Mouse (Mus musculus) layer of hippocampus, adult 8-10 months (tissue): ENCODE results near the gene Mxra7. TPM values are rescaled to one million over a fixed set of nuclear protein-coding genes. Genes with fewer than 3 reads are reported as not detected.
A peak's percentile ranks its signal among the peaks of the same experiment; 100 is the strongest.

Experiments
- DNase-seq, 2 experiments: peaks; one replicate each; pipeline ENCODE4 v3.0.0; 2022; ENCODE audit warnings: low spot score in 2 of 2
- total RNA-seq, 4 experiments: library from RNA; stranded (reverse); gene quantifications; 2 replicates each; pipeline ENCODE4 v1.2.4; 2022

Gene Mxra7
- total RNA-seq, 4 experiments from 2014 or later, result 18.6 to 22.1 (median 20.0) TPM

DNA sequence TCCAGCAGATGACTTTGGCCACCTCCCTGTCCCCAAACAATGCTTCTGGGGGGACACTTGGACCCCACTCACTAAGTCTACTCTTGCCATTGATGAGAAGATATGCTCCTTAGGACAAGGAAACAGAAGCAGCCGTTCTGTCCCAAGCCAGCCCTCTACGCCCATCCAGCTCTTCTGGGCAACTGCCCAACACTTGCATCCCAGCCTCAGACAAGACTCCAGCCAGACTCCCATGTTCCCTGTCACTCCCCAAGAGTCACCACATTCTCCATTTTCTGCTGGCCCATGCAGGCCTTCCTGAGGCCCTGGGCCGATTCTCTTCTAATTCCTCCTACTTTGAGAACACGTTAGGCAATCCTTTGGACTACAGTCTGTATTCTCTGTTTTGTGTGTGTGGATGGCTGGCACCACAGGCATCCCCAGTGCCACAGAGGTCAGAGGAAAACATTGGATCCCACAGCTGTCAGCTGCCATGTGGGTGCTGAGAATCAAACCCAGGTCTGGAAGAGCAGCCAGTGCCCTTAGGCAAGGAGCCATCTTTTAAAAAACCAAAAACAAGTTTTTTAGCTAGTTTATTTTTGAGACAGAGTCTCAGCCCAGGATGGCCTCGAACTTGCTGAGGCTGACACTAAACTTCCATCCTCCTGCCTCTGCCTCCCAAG is 7.8 kb downstream of the Mxra7 start:
- DNase-seq, result no peak

DNA sequence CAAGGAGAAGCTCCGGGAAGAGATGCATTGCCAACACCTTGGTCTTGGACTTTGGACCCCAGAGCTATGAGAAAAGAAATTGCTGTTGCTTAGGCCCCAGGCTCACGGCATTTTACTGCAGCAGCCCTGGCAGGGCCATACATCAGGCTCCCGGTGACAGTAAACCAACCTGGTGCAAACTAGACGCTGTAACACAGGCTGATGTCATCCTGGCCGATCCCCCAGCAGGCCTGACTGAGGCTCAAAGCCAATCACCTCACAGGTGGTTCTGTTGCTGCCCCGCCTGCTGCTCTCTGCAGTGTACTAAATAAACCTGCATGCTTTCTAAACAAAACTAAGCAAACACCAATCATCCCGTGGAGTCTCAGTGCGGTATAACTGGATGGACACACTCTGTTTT is 9.1 kb downstream of the Mxra7 start:
- no peak for DNase-seq

DNA sequence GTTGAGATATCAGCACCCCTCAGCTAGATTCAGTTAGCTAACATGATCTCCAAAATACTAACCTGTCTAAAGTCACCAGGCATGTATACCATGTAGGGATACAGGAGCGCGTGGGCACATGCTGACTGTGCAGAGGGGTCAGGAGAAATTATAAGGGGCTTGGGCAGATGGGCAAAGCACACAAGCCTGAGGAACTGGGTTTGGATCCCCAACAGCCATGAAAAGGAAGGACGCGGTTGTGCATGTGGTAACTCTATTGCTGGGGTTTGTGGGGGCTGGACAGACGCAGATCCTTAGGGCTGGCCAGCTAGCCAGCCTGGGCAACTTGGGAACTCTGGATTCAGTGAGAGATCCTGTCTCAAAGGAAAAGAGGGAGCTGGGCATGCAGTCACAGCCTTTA is 10.3 kb downstream of the Mxra7 start:
- DNase-seq, result no peak

DNA sequence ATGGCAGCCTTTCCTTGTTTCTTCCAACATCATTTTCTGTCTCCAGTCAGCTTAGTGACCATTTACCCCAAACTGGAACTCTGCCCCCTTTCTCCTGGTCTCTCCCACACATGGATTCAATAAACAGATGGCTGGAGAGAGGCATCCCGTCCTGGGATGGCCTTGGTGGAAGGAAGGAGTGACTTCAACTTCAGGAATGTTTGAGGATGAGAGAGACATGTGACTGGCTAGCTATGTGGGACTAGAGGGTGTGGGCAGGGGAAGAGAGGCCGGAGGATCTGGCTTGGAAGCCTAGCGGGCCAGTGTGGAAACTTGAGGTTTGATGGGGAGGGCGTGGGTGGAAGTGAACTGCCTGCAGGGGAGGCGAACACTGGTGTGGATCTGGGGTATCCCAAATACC is 11.1 kb downstream of the Mxra7 start:
- DNase-seq, result no peak

DNA sequence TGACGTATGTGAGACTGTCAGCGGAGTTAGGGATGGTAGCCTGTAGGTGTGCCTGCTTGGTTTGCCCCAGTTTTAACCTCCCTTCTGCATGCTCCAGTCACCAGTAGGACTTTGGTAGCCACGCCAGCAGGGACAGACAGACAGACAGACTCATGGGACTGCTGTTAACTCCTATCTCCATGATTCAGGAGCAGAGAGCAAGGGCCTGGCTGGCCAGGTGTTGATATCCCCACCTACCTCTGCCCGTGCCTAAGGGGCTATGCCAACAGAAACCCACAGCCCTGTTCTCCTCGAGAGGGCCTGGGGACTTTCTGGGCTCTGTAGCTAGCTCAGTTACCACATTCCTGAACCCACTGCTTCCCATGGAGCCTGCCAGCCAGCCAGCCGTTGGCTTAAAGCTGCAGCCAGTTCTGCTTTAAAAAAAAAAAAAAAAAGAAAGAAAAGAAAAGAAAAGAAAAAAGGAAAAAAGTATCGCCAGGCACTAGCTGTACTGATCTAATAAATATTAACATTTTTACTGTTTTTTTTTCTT is 12.9 kb downstream of the Mxra7 start:
- DNase-seq, result no peak

GRCm38 (mm10) chr11:116814076-116814883 is 13.6 kb downstream of the Mxra7 start:
- DNase-seq, result no peak

DNA sequence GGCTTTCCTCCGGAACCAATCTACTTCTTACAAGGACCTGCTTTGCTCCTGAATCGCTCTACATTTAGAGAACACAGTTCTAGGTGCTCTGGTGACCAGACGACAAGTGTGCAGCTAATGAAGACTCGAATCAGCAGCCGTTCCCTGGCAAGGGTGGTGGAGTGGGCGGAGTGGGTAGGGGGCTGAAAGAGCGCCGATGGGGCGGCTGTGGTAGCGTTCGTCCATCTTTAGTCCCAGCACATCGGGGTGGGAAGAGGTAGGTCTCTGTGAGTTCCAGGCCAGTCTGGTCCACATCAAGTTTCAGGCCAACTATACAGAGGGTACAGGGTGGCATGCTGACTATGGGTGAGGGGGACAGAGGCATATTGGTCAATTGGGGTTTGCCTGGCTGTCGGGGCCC is 14.2 kb downstream of the Mxra7 start:
- no peak for DNase-seq

- DNase-seq, result no peak
Measured at GRCm38 (mm10) chr11:116812793-116813529, 14.9 kb downstream of the Mxra7 start.

DNA sequence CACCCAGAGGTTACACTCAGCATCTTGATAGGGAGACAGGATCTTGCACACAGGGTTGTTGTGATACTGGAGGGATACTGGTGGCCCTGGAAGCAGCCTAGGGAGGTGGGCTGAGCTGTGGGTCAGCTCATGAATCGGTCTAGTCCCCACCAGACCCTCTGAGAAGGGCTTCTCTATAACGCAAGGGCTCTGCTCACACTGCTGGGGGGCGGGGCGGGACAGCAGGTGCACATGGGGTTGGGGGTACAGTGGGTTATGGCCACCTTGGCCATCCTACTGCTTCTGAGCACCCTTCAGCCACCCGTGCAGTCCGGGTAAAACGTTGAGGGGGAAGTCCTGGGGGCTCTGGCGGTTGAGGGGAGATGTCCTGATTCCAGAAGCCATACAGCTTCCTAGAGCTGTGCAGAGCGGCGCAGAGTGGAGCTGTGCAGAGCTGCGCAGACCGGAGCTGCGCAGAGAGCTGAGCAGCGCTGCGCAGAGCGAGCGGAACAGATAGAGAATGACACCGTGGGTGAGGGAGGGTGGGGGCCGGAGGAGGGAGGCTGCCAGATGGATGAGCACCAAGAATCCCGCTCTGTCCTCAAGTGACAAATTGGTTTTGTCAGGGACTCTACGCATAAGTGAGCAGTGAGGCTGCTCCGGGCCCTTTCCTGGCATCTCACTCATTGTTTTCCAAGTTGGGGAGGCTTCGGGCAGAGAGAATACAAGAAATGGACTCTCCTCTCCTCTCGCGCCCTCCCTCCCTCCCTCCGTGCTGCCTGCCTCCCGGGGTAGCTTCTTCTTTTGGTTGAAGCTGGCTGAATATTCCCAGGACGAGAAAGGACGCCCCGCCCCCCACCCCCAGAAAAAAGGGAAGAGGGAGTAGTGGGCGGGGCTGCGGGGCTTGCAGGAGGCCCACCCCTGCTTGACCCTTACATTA is 16.6 kb downstream of the Mxra7 start:
- peak; percentile 73 to 77 for DNase-seq

- DNase-seq, result no peak
Measured at GRCm38 (mm10) chr11:116810528-116810927, 17.3 kb downstream of the Mxra7 start.

- no peak for DNase-seq
Measured at GRCm38 (mm10) chr11:116809520-116809919, 18.3 kb downstream of the Mxra7 start.

GRCm38 (mm10) chr11:116808811-116809395 is 18.9 kb downstream of the Mxra7 start:
- no peak for DNase-seq

GRCm38 (mm10) chr11:116807938-116808606 is 19.8 kb downstream of the Mxra7 start:
- DNase-seq, result peak; percentile 76 to 89

GRCm38 (mm10) chr11:116807526-116807925 is 20.3 kb downstream of the Mxra7 start:
- no peak for DNase-seq

DNA sequence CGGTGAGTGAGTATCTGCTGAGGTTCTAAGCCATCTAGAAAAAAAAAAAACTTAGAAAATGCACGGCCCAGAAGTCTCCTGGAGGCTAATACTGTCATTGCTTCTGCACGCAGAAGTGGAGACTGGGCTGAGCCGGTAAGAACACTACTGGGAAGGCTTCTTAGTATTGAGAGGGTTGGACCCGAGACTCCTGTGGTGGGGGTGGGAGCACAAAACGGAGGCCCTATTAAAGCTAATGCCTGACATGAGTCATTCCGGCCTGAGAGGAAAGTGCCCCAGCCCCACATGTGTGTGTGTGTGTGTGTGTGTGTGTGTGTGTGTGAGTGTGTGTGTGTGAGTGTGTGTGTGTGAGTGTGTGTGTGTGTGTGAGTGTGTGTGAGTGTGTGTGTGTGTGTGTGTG is 20.7 kb downstream of the Mxra7 start:
- DNase-seq, result no peak

- DNase-seq, result no peak
Measured at GRCm38 (mm10) chr11:116806136-116807071, 21.4 kb downstream of the Mxra7 start.

DNA sequence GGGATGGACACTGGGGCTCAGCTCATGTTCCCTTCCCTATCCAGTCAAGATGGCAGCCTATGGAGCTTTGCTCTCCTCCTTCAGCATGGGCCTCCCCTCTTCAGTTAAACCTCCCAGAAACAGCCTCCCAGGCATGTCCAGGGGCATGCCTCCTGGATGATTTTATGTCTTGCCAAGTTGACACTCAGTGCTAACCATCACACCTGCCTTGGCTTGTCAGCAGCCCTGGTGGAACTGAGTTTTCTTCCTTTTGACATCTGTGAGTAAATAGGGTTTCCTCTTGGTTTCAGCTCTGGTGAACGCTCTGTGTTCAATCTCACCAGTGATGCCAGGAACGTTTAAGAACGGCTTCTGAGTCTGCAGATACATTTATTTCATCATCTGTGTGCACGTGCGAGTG is 25.1 kb downstream of the Mxra7 start:
- no peak for DNase-seq

- DNase-seq, result no peak
Measured at GRCm38 (mm10) chr11:116801106-116801505, 26.7 kb downstream of the Mxra7 start.

GRCm38 (mm10) chr11:116799364-116799763 is 28.5 kb downstream of the Mxra7 start:
- DNase-seq, result no peak
